Mouse (Mus musculus): ENCODE data around the gene Noxo1. TPM values are rescaled to one million over a fixed set of nuclear protein-coding genes. Genes with fewer than 3 reads are reported as not detected.
A peak's percentile ranks its signal among the peaks of the same experiment; 100 is the strongest.

The Noxo1 gene
- polyA plus RNA-seq, 2 experiments, result 0.25 to 0.97 TPM

GRCm38 (mm10) chr17:24689251-24690081 is 6.6 kb upstream of the Noxo1 start, which contains the start of gene Syngr3:
Syngr3 (minus strand) TSS chr17:24689955.
- Histone ChIP-seq H3K4me3 (ENCODE audit: insufficient read depth in 1 of 2, low read depth in 2 of 2, low read length in 2 of 2) (peak within 1 kb of the TSS in 1 of 2 experiments; percentile 34; a peak in 2 of 4 replicates), H3K36me3 (replicated peaks; ENCODE audit: control insufficient read depth, insufficient read depth, low read depth) (peaks cover 3% of the 10 kb centered on the region), H3K4me1 (replicated peaks; ENCODE audit: control insufficient read depth in 2 of 2, insufficient read depth in 2 of 2, low read length in 1 of 2) (peaks cover 3 to 10% of the 10 kb centered on the region in 2 experiments), H3K27ac (no peak within 1 kb of the TSS), H3K4me2 (ENCODE audit: low read depth) (peak within 1 kb of the TSS; percentile 38), H3K9ac (replicated peaks) (no peak within 1 kb of the TSS), H3K9me3 (ENCODE audit: control insufficient read depth, low read length) (no peaks in the 10 kb centered on the region), H3K27me3 (ENCODE audit: control insufficient read depth, insufficient read depth, low read length) (peaks cover 41% of the 10 kb centered on the region)
- TF ChIP-seq EP300 (IDR thresholded peaks at IDR 0.05; ENCODE audit: low read depth) (no peak), CTCF (IDR thresholded peaks at IDR 0.05; ENCODE audit: low read depth) (no peak)
- ATAC-seq (ENCODE audit: insufficient read depth), result no peak
- DNase-seq (ENCODE audit: low read depth in 3 of 3, low spot score in 3 of 3), result no peak
- 2% methylated on average over 54 of the region's 55 CpGs for WGBS (ENCODE audit: insufficient replicate concordance)

GRCm38 (mm10) chr17:24692385-24692784 is 3.6 kb upstream of the Noxo1 start:
- 50% methylated on average over 5 of the region's 5 CpGs for WGBS (ENCODE audit: insufficient replicate concordance)
- Histone ChIP-seq H3K4me3 (ENCODE audit: insufficient read depth in 1 of 2, low read depth in 2 of 2, low read length in 2 of 2) (no peak overlapping the region), H3K36me3 (replicated peaks; ENCODE audit: control insufficient read depth, insufficient read depth, low read depth) (peaks cover 3% of the 10 kb centered on the region), H3K27ac (no peak overlapping the region), H3K4me2 (ENCODE audit: low read depth) (no peak overlapping the region), H3K4me1 (replicated peaks; ENCODE audit: control insufficient read depth in 2 of 2, insufficient read depth in 2 of 2, low read length in 1 of 2) (peaks cover 6 to 14% of the 10 kb centered on the region in 2 experiments), H3K27me3 (ENCODE audit: control insufficient read depth, insufficient read depth, low read length) (peaks cover 39% of the 10 kb centered on the region), H3K9me3 (ENCODE audit: control insufficient read depth, low read length) (no peaks in the 10 kb centered on the region), H3K9ac (replicated peaks) (no peak overlapping the region)
- no peak for TF ChIP-seq EP300 (IDR thresholded peaks at IDR 0.05; ENCODE audit: low read depth)
- TF ChIP-seq CTCF (IDR thresholded peaks at IDR 0.05; ENCODE audit: low read depth), result no peak
- DNase-seq (ENCODE audit: low read depth in 3 of 3, low spot score in 3 of 3) (no peak), ATAC-seq (ENCODE audit: insufficient read depth) (no peak)

GRCm38 (mm10) chr17:24695326-24696010 is 566 bp upstream of the Noxo1 start:
- DNase-seq (ENCODE audit: low read depth in 3 of 3, low spot score in 3 of 3) (no peak), ATAC-seq (ENCODE audit: insufficient read depth) (peak; percentile 19)
- Histone ChIP-seq H3K4me3 (ENCODE audit: insufficient read depth in 1 of 2, low read depth in 2 of 2, low read length in 2 of 2) (peak overlapping the region; percentile 83 to 96), H3K9ac (replicated peaks) (peak overlapping the region; percentile 80), H3K9me3 (ENCODE audit: control insufficient read depth, low read length) (no peaks in the 10 kb centered on the region), H3K27ac (peak overlapping the region; percentile 67), H3K4me2 (ENCODE audit: low read depth) (peak overlapping the region; percentile 80), H3K4me1 (replicated peaks; ENCODE audit: control insufficient read depth in 2 of 2, insufficient read depth in 2 of 2, low read length in 1 of 2) (peaks cover 6 to 8% of the 10 kb centered on the region in 2 experiments), H3K27me3 (ENCODE audit: control insufficient read depth, insufficient read depth, low read length) (peaks cover 8% of the 10 kb centered on the region), H3K36me3 (replicated peaks; ENCODE audit: control insufficient read depth, insufficient read depth, low read depth) (peaks cover 3% of the 10 kb centered on the region)
- TF ChIP-seq CTCF (IDR thresholded peaks at IDR 0.05; ENCODE audit: low read depth) (no peak), EP300 (IDR thresholded peaks at IDR 0.05; ENCODE audit: low read depth) (no peak)
- WGBS (ENCODE audit: insufficient replicate concordance), result 6% methylated on average over 51 of the region's 51 CpGs

GRCm38 (mm10) chr17:24697985-24698384 is 2.0 kb downstream of the Noxo1 start:
- Histone ChIP-seq H3K4me3 (ENCODE audit: insufficient read depth in 1 of 2, low read depth in 2 of 2, low read length in 2 of 2) (no peak overlapping the region), H3K36me3 (replicated peaks; ENCODE audit: control insufficient read depth, insufficient read depth, low read depth) (peaks cover 13% of the 10 kb centered on the region), H3K9me3 (ENCODE audit: control insufficient read depth, low read length) (no peaks in the 10 kb centered on the region), H3K27me3 (ENCODE audit: control insufficient read depth, insufficient read depth, low read length) (no peaks in the 10 kb centered on the region), H3K27ac (no peak overlapping the region), H3K4me2 (ENCODE audit: low read depth) (no peak overlapping the region), H3K4me1 (replicated peaks; ENCODE audit: control insufficient read depth in 2 of 2, insufficient read depth in 2 of 2, low read length in 1 of 2) (peaks cover 6 to 8% of the 10 kb centered on the region in 2 experiments), H3K9ac (replicated peaks) (no peak overlapping the region)
- 24% methylated on average over 5 of the region's 5 CpGs for WGBS (ENCODE audit: insufficient replicate concordance)
- ATAC-seq (ENCODE audit: insufficient read depth) (no peak), DNase-seq (ENCODE audit: low read depth in 3 of 3, low spot score in 3 of 3) (no peak)
- no peak for TF ChIP-seq CTCF (IDR thresholded peaks at IDR 0.05; ENCODE audit: low read depth)
- no peak for TF ChIP-seq EP300 (IDR thresholded peaks at IDR 0.05; ENCODE audit: low read depth)

- H3K9ac ChIP-seq (replicated peaks), result no peak overlapping the region
- WGBS (ENCODE audit: insufficient replicate concordance), result 64% methylated on average over 9 of the region's 9 CpGs
- no peak overlapping the region for H3K27ac ChIP-seq
- no peaks in the 10 kb centered on the region for H3K9me3 ChIP-seq (ENCODE audit: control insufficient read depth, low read length)
- H3K4me2 ChIP-seq (ENCODE audit: low read depth), result no peak overlapping the region
- DNase-seq (ENCODE audit: low read depth in 3 of 3, low spot score in 3 of 3) (no peak), ATAC-seq (ENCODE audit: insufficient read depth) (no peak)
- H3K36me3 ChIP-seq (replicated peaks; ENCODE audit: control insufficient read depth, insufficient read depth, low read depth), result peaks cover 11% of the 10 kb centered on the region
- no peak for TF ChIP-seq CTCF (IDR thresholded peaks at IDR 0.05; ENCODE audit: low read depth)
- TF ChIP-seq EP300 (IDR thresholded peaks at IDR 0.05; ENCODE audit: low read depth), result no peak
- no peak overlapping the region for H3K4me3 ChIP-seq (ENCODE audit: insufficient read depth in 1 of 2, low read depth in 2 of 2, low read length in 2 of 2)
- no peaks in the 10 kb centered on the region for H3K27me3 ChIP-seq (ENCODE audit: control insufficient read depth, insufficient read depth, low read length)
- peaks cover 6 to 8% of the 10 kb centered on the region in 2 experiments for H3K4me1 ChIP-seq (replicated peaks; ENCODE audit: control insufficient read depth in 2 of 2, insufficient read depth in 2 of 2, low read length in 1 of 2)
Measured at GRCm38 (mm10) chr17:24698715-24699114, 2.7 kb downstream of the Noxo1 start.
